Mouse (Mus musculus) midbrain, embryonic 16.5 days (tissue): ENCODE results near the gene Arid3a. TPM values are rescaled to one million over a fixed set of nuclear protein-coding genes. Genes with fewer than 3 reads are reported as not detected.

Experiments used
- ATAC-seq: fragments of 200-750 bp; cut with Nextera tagmentation; 2 replicates; pipeline ENCODE4 v1.8.0; 2017; ENCODE audit warnings: moderate TSS enrichment
- H3K27ac ChIP-seq: fragments of 300-500 bp; sonication (generic); 2 replicates; pipeline ENCODE4 v1.5.1; 2014; ENCODE audit warnings: mild to moderate bottlenecking, low read length, mixed read lengths
- H3K27me3 ChIP-seq: fragments of 300-500 bp; sonication (generic); 2 replicates; pipeline ENCODE4 v1.6.1; 2014; ENCODE audit warnings: low read depth, low read length, mixed read lengths; ENCODE audit not compliant: control insufficient read depth, insufficient read depth
- H3K36me3 ChIP-seq: fragments of 300-500 bp; sonication (generic); 2 replicates; pipeline ENCODE4 v1.6.1; 2014; ENCODE audit warnings: mild to moderate bottlenecking, low read length, moderate library complexity, mixed read lengths; ENCODE audit not compliant: control insufficient read depth, insufficient read depth
- H3K4me1 ChIP-seq: fragments of 300-500 bp; sonication (generic); 2 replicates; pipeline ENCODE4 v1.6.1; 2014; ENCODE audit warnings: mild to moderate bottlenecking, low read length, mixed read lengths; ENCODE audit not compliant: control insufficient read depth, insufficient read depth
- H3K4me2 ChIP-seq: fragments of 300-500 bp; sonication (generic); 2 replicates; pipeline ENCODE4 v1.6.1; 2014; ENCODE audit warnings: mild to moderate bottlenecking, low read length, mixed read lengths
- H3K4me3 ChIP-seq: fragments of 300-500 bp; sonication (generic); 2 replicates; pipeline ENCODE4 v1.5.1; 2014; ENCODE audit warnings: low read depth, mild to moderate bottlenecking, low read length, moderate library complexity, mixed read lengths
- H3K9ac ChIP-seq: fragments of 300-500 bp; sonication (generic); 2 replicates; pipeline ENCODE4 v1.6.1; 2014; ENCODE audit warnings: low read depth, low read length, mixed read lengths
- H3K9me3 ChIP-seq: fragments of 300-500 bp; sonication (generic); replicated peaks from 2 replicates; pipeline ENCODE4 v1.6.1; 2014; ENCODE audit warnings: mild to moderate bottlenecking, low read length, mixed read lengths; ENCODE audit not compliant: control insufficient read depth, poor library complexity, severe bottlenecking
- WGBS: fragments of 180-500 bp; shearing (Covaris S2); extraction: QIAGEN DNeasy Blood & Tissue Kit; methylation state at CpG from one replicate; pipeline ENCODE4 v1.1.7; 2014; 5-methylcytosine and 5-hydroxymethylcytosine counted together
- polyA plus RNA-seq: library from polyadenylated mRNA; unstranded; fragments of >200 nt; fragmentation: Nextera tagmentation; extraction: Ambion mirVana; gene quantifications from 2 replicates; pipeline ENCODE4 v1.2.1, GENCODE M21; 2015

The Arid3a gene
- polyA plus RNA-seq, 1 experiment from 2014 or later = 2.2 TPM

DNA sequence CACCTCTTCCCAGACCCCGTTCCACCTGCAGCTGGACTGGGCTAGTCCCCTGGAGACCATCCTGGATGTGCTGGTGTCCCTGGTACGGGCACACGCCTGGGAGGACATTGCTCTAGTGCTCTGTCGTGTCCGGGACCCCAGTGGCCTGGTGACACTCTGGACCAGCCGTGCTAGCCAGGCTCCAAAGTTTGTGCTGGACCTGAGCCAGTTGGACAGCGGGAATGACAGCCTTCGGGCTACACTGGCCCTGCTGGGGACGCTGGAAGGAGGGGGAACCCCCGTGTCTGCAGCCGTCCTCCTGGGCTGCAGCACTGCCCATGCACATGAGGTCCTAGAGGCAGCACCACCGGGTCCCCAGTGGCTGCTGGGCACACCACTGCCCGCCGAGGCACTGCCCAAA lies 46.0 kb downstream of the Arid3a start:
- 70% methylated on average over 14 of the region's 14 CpGs for WGBS
- ATAC-seq = no peak

GRCm38 (mm10) chr10:79974087-79974486 lies 47.2 kb downstream of the Arid3a start:
- Histone ChIP-seq H3K27me3 (peaks cover 20% of the 10 kb centered on the region), H3K4me1 (0 out of 2 replicates have a peak, but pooled peaks cover 3% of the 10 kb centered on the region), H3K27ac (no peak overlapping the region), H3K9ac (no peak overlapping the region), H3K9me3 (no peaks in the 10 kb centered on the region), H3K4me2 (no peak overlapping the region), H3K36me3 (peaks cover 40% of the 10 kb centered on the region), H3K4me3 (no peak overlapping the region)
- no peak for ATAC-seq
- 93% methylated on average over 21 of the region's 21 CpGs for WGBS

More for the DNA sequence above, 46.0 kb downstream of the Arid3a start:
- Histone ChIP-seq H3K27ac (no peak overlapping the region), H3K9ac (no peak overlapping the region), H3K36me3 (peaks cover 28% of the 10 kb centered on the region), H3K4me3 (no peak overlapping the region), H3K4me2 (no peak overlapping the region), H3K9me3 (no peaks in the 10 kb centered on the region), H3K27me3 (peaks cover 20% of the 10 kb centered on the region), H3K4me1 (0 out of 2 replicates have a peak, but pooled peaks cover 3% of the 10 kb centered on the region)

GRCm38 (mm10) chr10:79974668-79975067 lies 47.8 kb downstream of the Arid3a start:
- 0 out of 2 replicates have a peak, but pooled peaks cover 3% of the 10 kb centered on the region for H3K4me1 ChIP-seq
- no peak overlapping the region for H3K4me2 ChIP-seq
- no peak overlapping the region for H3K4me3 ChIP-seq
- 92% methylated on average over 8 of the region's 8 CpGs for WGBS
- no peak overlapping the region for H3K27ac ChIP-seq
- peaks cover 43% of the 10 kb centered on the region for H3K36me3 ChIP-seq
- no peak for ATAC-seq
- H3K9ac ChIP-seq = no peak overlapping the region
- peaks cover 16% of the 10 kb centered on the region for H3K27me3 ChIP-seq
- H3K9me3 ChIP-seq = no peaks in the 10 kb centered on the region

DNA sequence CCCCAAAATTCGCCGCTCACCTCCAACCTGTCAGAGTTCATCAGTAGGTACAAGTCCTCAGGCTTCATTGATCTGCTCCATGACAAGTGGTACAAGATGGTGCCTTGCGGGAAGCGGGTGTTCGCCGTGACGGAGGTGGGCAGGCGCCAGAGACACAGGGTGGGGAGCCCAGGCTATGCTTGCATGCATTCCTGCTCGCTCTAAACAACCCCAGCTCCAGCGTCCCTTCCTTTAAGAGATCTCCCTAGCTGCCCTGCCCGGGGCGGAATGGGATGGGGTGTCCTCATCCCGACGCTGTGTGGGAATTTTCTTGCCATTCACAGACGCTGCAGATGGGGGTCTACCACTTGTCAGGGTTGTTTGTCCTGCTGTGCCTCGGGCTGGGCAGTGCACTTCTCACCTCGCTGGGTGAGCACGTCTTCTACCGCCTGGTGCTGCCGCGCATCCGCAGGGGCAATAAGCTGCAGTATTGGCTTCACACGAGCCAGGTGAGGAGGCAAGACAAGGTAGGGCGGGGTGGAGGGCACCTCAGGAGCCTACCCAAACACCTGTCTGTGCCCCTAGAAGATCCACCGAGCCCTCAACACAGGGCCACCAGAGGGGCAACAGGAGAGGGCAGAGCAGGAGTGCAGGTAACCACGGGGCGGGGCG lies 49.4 kb downstream of the Arid3a start:
- 82% methylated on average over 27 of the region's 28 CpGs for WGBS
- no peak for ATAC-seq

DNA sequence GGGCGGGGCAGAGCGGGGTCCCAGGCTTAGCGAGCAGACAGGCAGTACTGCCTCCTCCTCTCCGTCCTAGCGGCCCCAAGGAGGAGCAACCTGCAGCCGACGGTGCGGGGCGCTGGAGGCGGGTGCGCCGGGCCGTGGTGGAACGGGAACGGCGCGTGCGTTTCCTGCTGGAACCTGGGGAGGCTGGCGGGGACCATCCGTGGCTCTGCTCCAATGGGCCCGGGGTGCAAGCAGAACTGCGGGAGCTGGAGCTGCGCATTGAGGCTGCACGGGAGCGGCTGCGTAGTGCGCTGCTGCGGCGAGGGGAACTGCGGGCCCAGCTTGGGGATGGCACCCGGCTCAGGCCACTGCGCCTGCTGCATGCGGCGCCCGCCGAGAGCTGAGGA lies 49.9 kb downstream of the Arid3a start:
- H3K36me3 ChIP-seq = peaks cover 43% of the 10 kb centered on the region

More for the DNA sequence above, 49.4 kb downstream of the Arid3a start:
- Histone ChIP-seq H3K27ac (no peak overlapping the region), H3K4me3 (no peak overlapping the region), H3K4me2 (no peak overlapping the region), H3K9ac (no peak overlapping the region), H3K36me3 (peaks cover 43% of the 10 kb centered on the region), H3K4me1 (0 out of 2 replicates have a peak, but pooled peaks cover under 1% of the 10 kb centered on the region), H3K27me3 (peaks cover 9% of the 10 kb centered on the region), H3K9me3 (no peaks in the 10 kb centered on the region)

DNA sequence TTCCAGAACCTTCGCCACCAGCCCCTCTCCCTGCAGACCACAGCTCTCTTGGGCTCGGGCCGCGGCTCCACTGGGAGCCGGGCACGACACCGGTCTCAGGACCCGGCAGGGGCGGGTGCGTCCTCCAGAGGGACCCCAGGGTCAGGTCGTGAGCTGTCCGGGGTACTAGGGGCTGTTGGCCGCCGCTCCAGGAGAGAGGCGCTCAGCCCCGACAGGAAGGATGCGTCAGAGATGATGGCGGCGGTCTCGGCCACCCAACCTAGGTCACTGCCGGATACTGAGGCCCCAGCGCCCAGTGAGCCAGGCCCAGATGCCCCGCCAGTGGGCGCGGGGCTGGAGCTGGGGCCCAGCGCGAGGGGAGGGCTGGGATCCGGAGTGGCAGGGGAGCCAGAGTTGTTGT lies 50.5 kb downstream of the Arid3a start:
- Histone ChIP-seq H3K27me3 (no peaks in the 10 kb centered on the region; the same call in none of the 2 replicates), H3K9ac (no peak overlapping the region), H3K4me2 (no peak overlapping the region), H3K4me3 (no peak overlapping the region), H3K27ac (no peak overlapping the region), H3K36me3 (peaks cover 43% of the 10 kb centered on the region), H3K4me1 (peaks cover 10% of the 10 kb centered on the region), H3K9me3 (no peaks in the 10 kb centered on the region)
- ATAC-seq = no peak
- WGBS = 84% methylated on average over 28 of the region's 28 CpGs

More for the DNA sequence above, 49.9 kb downstream of the Arid3a start:
- H3K4me2 ChIP-seq = no peak overlapping the region
- no peaks in the 10 kb centered on the region for H3K9me3 ChIP-seq
- H3K4me3 ChIP-seq = no peak overlapping the region
- no peak overlapping the region for H3K27ac ChIP-seq
- peaks cover 4% of the 10 kb centered on the region for H3K27me3 ChIP-seq
- 74% methylated on average over 35 of the region's 36 CpGs for WGBS
- H3K9ac ChIP-seq = no peak overlapping the region
- no peak for ATAC-seq
- peaks cover 6% of the 10 kb centered on the region for H3K4me1 ChIP-seq

DNA sequence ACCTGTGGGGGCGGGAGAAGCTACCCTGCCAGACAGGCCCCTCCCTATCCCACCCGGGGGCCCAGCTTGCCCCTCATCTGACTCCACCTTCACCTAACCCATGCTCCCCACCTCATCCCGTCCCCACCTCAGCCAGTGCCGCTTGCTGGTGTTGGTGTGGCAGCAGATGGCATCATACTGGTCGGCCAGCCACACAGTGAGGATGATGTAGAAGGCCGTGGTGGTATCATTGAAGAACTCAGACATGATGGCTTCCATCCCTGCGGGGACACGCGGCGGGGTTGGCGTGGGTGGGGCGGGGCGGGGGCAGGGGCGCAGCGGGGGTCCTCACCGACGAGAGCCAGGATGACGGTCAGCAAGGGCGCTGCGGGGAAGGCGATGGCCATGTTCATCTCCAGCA lies 51.2 kb downstream of the Arid3a start:
- ATAC-seq = no peak
- H3K4me3 ChIP-seq = no peak overlapping the region
- H3K27ac ChIP-seq = no peak overlapping the region
- no peaks in the 10 kb centered on the region for H3K9me3 ChIP-seq
- no peaks in the 10 kb centered on the region; the same call in 1 of the 2 replicates for H3K27me3 ChIP-seq
- no peak overlapping the region for H3K4me2 ChIP-seq
- peaks cover 18% of the 10 kb centered on the region for H3K4me1 ChIP-seq
- no peak overlapping the region for H3K9ac ChIP-seq
- H3K36me3 ChIP-seq = peaks cover 43% of the 10 kb centered on the region
- WGBS = 96% methylated on average over 21 of the region's 21 CpGs

- Histone ChIP-seq H3K4me2 (no peak overlapping the region), H3K9me3 (no peaks in the 10 kb centered on the region), H3K4me3 (no peak overlapping the region), H3K27ac (no peak overlapping the region), H3K4me1 (peaks cover 23% of the 10 kb centered on the region), H3K36me3 (peaks cover 43% of the 10 kb centered on the region), H3K27me3 (no peaks in the 10 kb centered on the region), H3K9ac (no peak overlapping the region)
- ATAC-seq = no peak
- 91% methylated on average over 21 of the region's 22 CpGs for WGBS
Observed at GRCm38 (mm10) chr10:79979401-79980155, 52.7 kb downstream of the Arid3a start.

DNA sequence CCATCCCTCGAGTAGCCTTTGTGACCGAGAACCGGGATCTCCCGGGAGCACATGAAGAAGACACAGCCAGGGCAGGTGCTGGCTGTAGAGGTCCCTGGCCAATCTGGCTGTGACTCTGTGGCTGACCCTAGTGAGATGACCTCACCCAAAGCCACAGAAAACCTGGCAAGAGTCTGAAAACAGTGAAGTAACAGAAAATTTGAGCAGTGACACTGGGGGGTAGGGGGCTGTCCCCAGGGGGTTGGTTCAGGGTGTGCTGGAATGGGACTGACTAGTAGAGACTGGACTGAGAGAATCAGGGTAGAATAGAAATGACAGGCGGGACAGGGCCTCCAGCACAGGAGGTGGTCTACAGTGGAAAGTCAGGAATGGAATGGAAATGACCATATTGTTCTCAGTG lies 56.4 kb downstream of the Arid3a start:
- H3K9ac ChIP-seq = peak overlapping the region; percentile 88
- WGBS = 76% methylated on average over 5 of the region's 5 CpGs
- H3K9me3 ChIP-seq = no peaks in the 10 kb centered on the region
- H3K4me3 ChIP-seq = peak overlapping the region; percentile 76
- no peak for ATAC-seq
- H3K36me3 ChIP-seq = peaks cover 12% of the 10 kb centered on the region
- H3K27ac ChIP-seq = peak overlapping the region; percentile 95; the same call in 1 of the 2 replicates
- peaks cover 5% of the 10 kb centered on the region for H3K27me3 ChIP-seq
- peaks cover 37% of the 10 kb centered on the region for H3K4me1 ChIP-seq
- H3K4me2 ChIP-seq = peak overlapping the region; percentile 90
